8 mouse cellular contexts compared by ENCODE assay signal in genomic region chr13:52582878-52583661, GRCm38 (mm10). TPM values are rescaled to one million over a fixed set of nuclear protein-coding genes. Genes with fewer than 3 reads are reported as not detected.
DNase-seq lines count a peak whose midpoint lies in the region; ATAC-seq and TF ChIP-seq lines count a peak whose summit lies in the region.

Syk (plus strand) TSS chr13:52583173.

- DNase-seq in cerebellum, postnatal 14 days: peak; percentile 44 to 47
- no peak for DNase-seq in cerebellum, postnatal 36 days
- peak; percentile 40 to 63 for DNase-seq in kidney, postnatal 25 days
- peak; percentile 83 for DNase-seq in thymus, adult 2 months

- H3K9ac ChIP-seq in heart, embryonic 13.5 days: peak within 1 kb of the TSS; percentile 81
- H3K9ac ChIP-seq in lung, embryonic 15.5 days: peak within 1 kb of the TSS; percentile 74
- H3K9ac ChIP-seq in neural tube, embryonic 15.5 days (replicated peaks): peak within 1 kb of the TSS; percentile 42

- peak; percentile 29; the same call in 1 of the 2 replicates for TF ChIP-seq POLR2A in embryonic fibroblast, embryonic 13.5 days (IDR thresholded peaks at IDR 0.05; ENCODE audit: low read depth, low read length)
- peak; percentile 73 for TF ChIP-seq POLR2A in thymus, adult 2 months (IDR thresholded peaks at IDR 0.05; ENCODE audit: control insufficient read depth, extremely low read depth, insufficient read depth, low read length, poor library complexity)

- H3K36me3 ChIP-seq in heart, embryonic 13.5 days: no peaks in the 10 kb centered on the region
- no peaks in the 10 kb centered on the region for H3K36me3 ChIP-seq in lung, embryonic 15.5 days
- no peaks in the 10 kb centered on the region for H3K36me3 ChIP-seq in neural tube, embryonic 15.5 days
- no peaks in the 10 kb centered on the region for H3K36me3 ChIP-seq in thymus, adult 2 months (ENCODE audit: control insufficient read depth, insufficient read depth, low read length)

- no peaks in the 10 kb centered on the region for H3K9me3 ChIP-seq in heart, embryonic 13.5 days
- H3K9me3 ChIP-seq in lung, embryonic 15.5 days: no peaks in the 10 kb centered on the region
- no peaks in the 10 kb centered on the region for H3K9me3 ChIP-seq in neural tube, embryonic 15.5 days (replicated peaks)

- peaks cover 8% of the 10 kb centered on the region; the same call in 1 of the 2 replicates for H3K4me1 ChIP-seq in embryonic fibroblast, embryonic 13.5 days (ENCODE audit: control insufficient read depth, insufficient read depth, low read length)
- H3K4me1 ChIP-seq in heart, embryonic 13.5 days: peaks cover 17% of the 10 kb centered on the region
- peaks cover 16% of the 10 kb centered on the region for H3K4me1 ChIP-seq in lung, embryonic 15.5 days
- H3K4me1 ChIP-seq in neural tube, embryonic 15.5 days: peaks cover 9% of the 10 kb centered on the region
- H3K4me1 ChIP-seq in thymus, adult 2 months (replicated peaks; ENCODE audit: control insufficient read depth, insufficient read depth, low read length): peaks cover 11% of the 10 kb centered on the region

- H3K27me3 ChIP-seq in heart, embryonic 13.5 days (replicated peaks): no peaks in the 10 kb centered on the region
- no peaks in the 10 kb centered on the region for H3K27me3 ChIP-seq in lung, embryonic 15.5 days
- H3K27me3 ChIP-seq in neural tube, embryonic 15.5 days (replicated peaks): peaks cover 21% of the 10 kb centered on the region
- H3K27me3 ChIP-seq in thymus, adult 2 months (ENCODE audit: control insufficient read depth, insufficient read depth, low read length): no peaks in the 10 kb centered on the region

- H3K4me3 ChIP-seq in embryonic fibroblast, embryonic 13.5 days (ENCODE audit: insufficient read depth, low read length): peak within 1 kb of the TSS; percentile 57
- H3K4me3 ChIP-seq in heart, embryonic 13.5 days: peak within 1 kb of the TSS; percentile 64
- H3K4me3 ChIP-seq in lung, embryonic 15.5 days: peak within 1 kb of the TSS; percentile 63
- H3K4me3 ChIP-seq in neural tube, embryonic 15.5 days (replicated peaks): peak within 1 kb of the TSS; percentile 59
- peak within 1 kb of the TSS; percentile 88 for H3K4me3 ChIP-seq in thymus, adult 2 months (ENCODE audit: control insufficient read depth, insufficient read depth, low read length)

- under 1% methylated on average over 69 of the region's 70 CpGs for WGBS in heart, embryonic 13.5 days
- under 1% methylated on average over 70 of the region's 70 CpGs for WGBS in lung, embryonic 15.5 days
- WGBS in neural tube, embryonic 15.5 days: under 1% methylated on average over 68 of the region's 70 CpGs
- WGBS in thymus, adult 2 months: 1% methylated on average over 70 of the region's 70 CpGs

- no peak for ATAC-seq in heart, embryonic 13.5 days (ENCODE audit: extremely low read depth, insufficient number of reproducible peaks, low FRiP score, low TSS enrichment)
- ATAC-seq in lung, embryonic 15.5 days (ENCODE audit: borderline replicate concordance, extremely low read depth, low FRiP score, low TSS enrichment): peak; percentile 77
- ATAC-seq in neural tube, embryonic 15.5 days (ENCODE audit: low FRiP score): peak; percentile 57; the same call in 1 of the 2 replicates

- no peak within 1 kb of the TSS for H3K27ac ChIP-seq in embryonic fibroblast, embryonic 13.5 days (ENCODE audit: insufficient read depth, low read length)
- peak within 1 kb of the TSS; percentile 61 for H3K27ac ChIP-seq in heart, embryonic 13.5 days (replicated peaks)
- peak within 1 kb of the TSS; percentile 86 for H3K27ac ChIP-seq in lung, embryonic 15.5 days
- H3K27ac ChIP-seq in neural tube, embryonic 15.5 days (replicated peaks): no peak within 1 kb of the TSS
- peak within 1 kb of the TSS; percentile 69 for H3K27ac ChIP-seq in thymus, adult 2 months (ENCODE audit: control insufficient read depth, insufficient read depth, low read length)

- no peak for TF ChIP-seq CTCF in embryonic fibroblast, embryonic 13.5 days (IDR thresholded peaks at IDR 0.05; ENCODE audit: borderline replicate concordance, insufficient read depth, low read length)
- 0 out of 2 replicates have a peak, but pooled peaks have one; percentile 19 for TF ChIP-seq CTCF in thymus, adult 2 months (IDR thresholded peaks at IDR 0.05; ENCODE audit: borderline replicate concordance, control insufficient read depth, extremely low read depth, insufficient read depth, low read length, poor library complexity)

- peak within 1 kb of the TSS; percentile 75 for H3K4me2 ChIP-seq in heart, embryonic 13.5 days
- peak within 1 kb of the TSS; percentile 97 for H3K4me2 ChIP-seq in lung, embryonic 15.5 days
- H3K4me2 ChIP-seq in neural tube, embryonic 15.5 days: peak within 1 kb of the TSS; percentile 96

RNA-seq across cellular contexts. Expression of gene Syk, which starts in this region (rescaled TPM):
- 2.4 and 5.4 TPM in 2 replicates for polyA plus RNA-seq in embryonic fibroblast, embryonic 13.5 days (2011; ENCODE audit: insufficient read length, low read depth, missing spikeins)
- polyA plus RNA-seq in heart, embryonic 13.5 days (2015; fragmentation: Nextera tagmentation; extraction: Ambion mirVana): 6.3 and 6.5 TPM in 2 replicates
- polyA plus RNA-seq in lung, embryonic 15.5 days (2015; fragmentation: Nextera tagmentation; extraction: Ambion mirVana): 5.3 and 5.5 TPM in 2 replicates
- polyA plus RNA-seq in neural tube, embryonic 15.5 days (2015; fragmentation: Nextera tagmentation; extraction: Ambion mirVana): 0.96 and 3.2 TPM in 2 replicates
- 22.4 and 24.3 TPM in 2 replicates for polyA plus RNA-seq in thymus, adult 2 months (2012; rRNA removed)

Comparison
In these comparisons a context has a peak if more than half of its experiments do, and no peak if none do; other contexts are left out.
1. DNase-seq: peak in cerebellum, postnatal 14 days (2 of 2), kidney, postnatal 25 days (2 of 2) and thymus, adult 2 months (single experiment); none in cerebellum, postnatal 36 days (0 of 2).
2. H3K27ac ChIP-seq: peak in heart, embryonic 13.5 days (single experiment), lung, embryonic 15.5 days (single experiment) and thymus, adult 2 months (single experiment); none in embryonic fibroblast, embryonic 13.5 days (single experiment) and neural tube, embryonic 15.5 days (single experiment).
3. Peak in every context shown above with its lines, with median percentiles within 50 percentile points of each other: H3K4me3 ChIP-seq, H3K4me2 ChIP-seq and H3K9ac ChIP-seq.